Mouse (Mus musculus) intestine, embryonic 16.5 days (tissue): ENCODE data around the gene Ak4. TPM values are rescaled to one million over a fixed set of nuclear protein-coding genes. Genes with fewer than 3 reads are reported as not detected.

Experiments used
- ATAC-seq: fragments of 200-750 bp; cut with Nextera tagmentation; 2 replicates; pipeline ENCODE4 v1.8.0; 2017; ENCODE audit warnings: moderate TSS enrichment, moderate library complexity
- H3K27ac ChIP-seq: fragments of 300-500 bp; sonication (generic); 2 replicates; pipeline ENCODE4 v1.5.1; 2014; ENCODE audit warnings: mild to moderate bottlenecking, low read length
- H3K27me3 ChIP-seq: fragments of 300-500 bp; sonication (generic); replicated peaks from 2 replicates; pipeline ENCODE4 v1.6.1; 2014; ENCODE audit warnings: low read length, control low read depth, mixed read lengths; ENCODE audit not compliant: control insufficient read depth, insufficient read depth
- H3K36me3 ChIP-seq: fragments of 300-500 bp; sonication (generic); 2 replicates; pipeline ENCODE4 v1.6.1; 2014; ENCODE audit warnings: low read length, control low read depth; ENCODE audit not compliant: control insufficient read depth, insufficient read depth
- H3K4me1 ChIP-seq: fragments of 300-500 bp; sonication (generic); 2 replicates; pipeline ENCODE4 v1.6.1; 2014; ENCODE audit warnings: low read length, control low read depth, mixed read lengths; ENCODE audit not compliant: control insufficient read depth, insufficient read depth
- H3K4me2 ChIP-seq: fragments of 300-500 bp; sonication (generic); 2 replicates; pipeline ENCODE4 v1.6.1; 2014; ENCODE audit warnings: low read depth, low read length, control low read depth
- H3K4me3 ChIP-seq: fragments of 300-500 bp; sonication (generic); 2 replicates; pipeline ENCODE4 v1.5.1; 2014; ENCODE audit warnings: mild to moderate bottlenecking, low read length
- H3K9ac ChIP-seq: fragments of 300-500 bp; sonication (generic); 2 replicates; pipeline ENCODE4 v1.6.1; 2014; ENCODE audit warnings: low read depth, low read length
- H3K9me3 ChIP-seq: fragments of 300-500 bp; sonication (generic); 2 replicates; pipeline ENCODE4 v1.6.1; 2016; ENCODE audit warnings: low read length, control low read depth; ENCODE audit not compliant: control insufficient read depth
- WGBS: fragments of 180-500 bp; shearing (Covaris S2); extraction: QIAGEN DNeasy Blood & Tissue Kit; methylation state at CpG from one replicate; pipeline ENCODE4 v1.1.7; 2014; 5-methylcytosine and 5-hydroxymethylcytosine counted together
- polyA plus RNA-seq: library from polyadenylated mRNA; unstranded; fragments of >200 nt; fragmentation: Nextera tagmentation; extraction: Ambion mirVana; gene quantifications from 2 replicates; pipeline ENCODE4 v1.2.1, GENCODE M21; 2015

Gene Ak4
- polyA plus RNA-seq, 1 experiment from 2014 or later, result 19.9 TPM

DNA sequence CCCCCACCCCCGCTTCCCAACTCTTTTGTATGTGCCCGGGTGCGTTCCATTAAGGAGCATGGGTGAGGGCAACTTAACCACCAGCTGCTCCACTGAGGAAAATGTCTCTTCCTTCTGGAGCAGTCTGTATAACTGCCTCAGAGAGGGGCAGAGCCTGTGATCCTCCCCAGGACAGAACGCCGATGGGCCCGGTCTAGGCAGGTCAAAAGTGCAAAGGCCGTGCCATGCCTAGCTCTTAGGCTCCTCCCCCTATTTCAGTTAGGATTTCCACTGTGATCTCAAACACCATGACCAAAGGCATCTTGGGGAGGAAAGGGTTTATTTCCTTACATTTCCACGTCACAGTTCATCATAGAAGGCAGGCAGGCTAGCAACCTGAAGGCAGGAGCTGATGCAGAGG, 29.6 kb downstream of the Ak4 start:
- no peaks in the 10 kb centered on the region for H3K9me3 ChIP-seq
- no peak overlapping the region for H3K4me2 ChIP-seq
- no peaks in the 10 kb centered on the region for H3K36me3 ChIP-seq
- H3K4me1 ChIP-seq, result no peaks in the 10 kb centered on the region
- ATAC-seq, result no peak
- WGBS, result 78% methylated on average over 8 of the region's 8 CpGs
- H3K9ac ChIP-seq, result no peak overlapping the region
- no peak overlapping the region for H3K27ac ChIP-seq
- H3K27me3 ChIP-seq, result no peaks in the 10 kb centered on the region
- H3K4me3 ChIP-seq, result no peak overlapping the region

DNA sequence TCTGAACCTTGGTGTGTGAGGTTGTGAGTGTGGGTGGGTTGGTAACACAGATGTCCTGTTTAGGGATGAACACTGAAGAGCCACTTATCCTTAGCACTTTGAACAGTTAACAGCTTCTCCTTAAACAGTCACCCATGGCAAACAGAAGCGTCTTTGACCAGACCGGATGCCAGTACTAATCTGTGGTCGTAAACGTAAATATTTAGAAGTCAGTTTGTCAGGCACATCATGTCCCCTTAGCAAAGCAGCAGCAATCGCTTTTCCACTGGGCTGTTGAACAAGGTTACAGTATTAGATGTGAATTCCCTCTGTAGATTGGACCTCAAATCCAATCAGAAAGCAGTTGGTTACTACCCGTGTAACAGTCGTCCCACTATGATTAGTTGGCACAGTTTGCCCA, 30.3 kb downstream of the Ak4 start:
- Histone ChIP-seq H3K9ac (no peak overlapping the region), H3K9me3 (no peaks in the 10 kb centered on the region), H3K27me3 (no peaks in the 10 kb centered on the region), H3K36me3 (no peaks in the 10 kb centered on the region), H3K4me1 (no peaks in the 10 kb centered on the region), H3K27ac (no peak overlapping the region), H3K4me3 (no peak overlapping the region), H3K4me2 (no peak overlapping the region)
- no peak for ATAC-seq
- 50% methylated on average over 7 of the region's 7 CpGs for WGBS

- no peak for ATAC-seq
- no peak overlapping the region for H3K27ac ChIP-seq
- H3K36me3 ChIP-seq, result no peaks in the 10 kb centered on the region
- no peak overlapping the region for H3K4me3 ChIP-seq
- WGBS, result 72% methylated on average over 20 of the region's 20 CpGs
- no peak overlapping the region for H3K4me2 ChIP-seq
- no peaks in the 10 kb centered on the region for H3K27me3 ChIP-seq
- no peaks in the 10 kb centered on the region for H3K4me1 ChIP-seq
- H3K9me3 ChIP-seq, result no peaks in the 10 kb centered on the region
- no peak overlapping the region for H3K9ac ChIP-seq
These were observed 31.2 kb downstream of the Ak4 start for GRCm38 (mm10) chr4:101450150-101450780.

DNA sequence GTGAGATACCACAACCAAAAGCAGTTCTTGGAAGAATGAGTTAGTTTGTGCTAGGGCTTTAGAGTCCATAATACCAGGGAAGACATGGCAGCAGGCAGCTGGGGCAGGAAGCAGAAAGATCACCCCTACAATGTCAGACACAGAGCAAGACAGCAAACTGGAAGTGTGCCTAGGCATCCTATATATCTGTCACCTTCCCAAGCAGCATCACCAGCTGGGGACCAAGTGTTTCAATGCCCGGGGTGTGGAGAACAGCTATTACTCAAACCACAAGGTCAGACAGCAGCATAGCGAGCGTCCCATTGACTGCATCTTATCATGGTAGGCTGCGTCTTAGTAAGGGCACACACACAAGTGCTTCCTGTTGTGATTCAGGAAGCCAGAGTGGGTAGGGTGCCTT, 32.0 kb downstream of the Ak4 start:
- Histone ChIP-seq H3K27me3 (no peaks in the 10 kb centered on the region), H3K36me3 (no peaks in the 10 kb centered on the region), H3K9ac (no peak overlapping the region), H3K9me3 (no peaks in the 10 kb centered on the region), H3K4me1 (no peaks in the 10 kb centered on the region), H3K27ac (no peak overlapping the region), H3K4me3 (no peak overlapping the region), H3K4me2 (no peak overlapping the region)
- ATAC-seq, result no peak
- WGBS, result 87% methylated on average over 4 of the region's 4 CpGs

GRCm38 (mm10) chr4:101452829-101453228, 33.8 kb downstream of the Ak4 start:
- H3K4me3 ChIP-seq, result no peak overlapping the region
- H3K36me3 ChIP-seq, result no peaks in the 10 kb centered on the region
- no peak for ATAC-seq
- H3K27ac ChIP-seq, result no peak overlapping the region
- no peaks in the 10 kb centered on the region for H3K27me3 ChIP-seq
- H3K4me1 ChIP-seq, result no peaks in the 10 kb centered on the region
- H3K9me3 ChIP-seq, result no peaks in the 10 kb centered on the region
- no peak overlapping the region for H3K4me2 ChIP-seq
- WGBS, result 85% methylated on average over 9 of the region's 9 CpGs
- H3K9ac ChIP-seq, result no peak overlapping the region

DNA sequence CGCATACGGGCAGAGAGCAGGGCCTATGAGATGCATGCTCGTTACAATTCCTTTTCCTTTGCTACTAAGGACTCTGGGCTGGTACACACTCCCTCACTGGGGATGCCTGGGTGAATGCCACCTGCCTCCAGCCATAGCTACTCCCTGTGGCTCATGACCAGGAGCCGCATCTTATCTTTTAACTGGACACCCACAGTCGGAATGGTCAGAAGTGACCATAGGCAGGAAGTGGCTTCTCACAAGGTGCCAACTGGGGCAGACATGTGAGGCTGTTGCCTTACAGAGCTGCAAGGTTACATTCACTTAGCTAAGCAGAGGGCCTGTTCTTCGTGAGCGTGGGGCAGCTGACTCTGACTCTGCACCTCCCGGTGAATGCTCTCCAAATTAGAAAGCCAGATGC, 38.1 kb downstream of the Ak4 start:
- ATAC-seq, result no peak
- Histone ChIP-seq H3K9ac (no peak overlapping the region), H3K36me3 (no peaks in the 10 kb centered on the region), H3K4me1 (no peaks in the 10 kb centered on the region), H3K4me2 (no peak overlapping the region), H3K9me3 (no peaks in the 10 kb centered on the region), H3K27me3 (no peaks in the 10 kb centered on the region), H3K4me3 (no peak overlapping the region), H3K27ac (no peak overlapping the region)
- WGBS, result 93% methylated on average over 8 of the region's 8 CpGs

DNA sequence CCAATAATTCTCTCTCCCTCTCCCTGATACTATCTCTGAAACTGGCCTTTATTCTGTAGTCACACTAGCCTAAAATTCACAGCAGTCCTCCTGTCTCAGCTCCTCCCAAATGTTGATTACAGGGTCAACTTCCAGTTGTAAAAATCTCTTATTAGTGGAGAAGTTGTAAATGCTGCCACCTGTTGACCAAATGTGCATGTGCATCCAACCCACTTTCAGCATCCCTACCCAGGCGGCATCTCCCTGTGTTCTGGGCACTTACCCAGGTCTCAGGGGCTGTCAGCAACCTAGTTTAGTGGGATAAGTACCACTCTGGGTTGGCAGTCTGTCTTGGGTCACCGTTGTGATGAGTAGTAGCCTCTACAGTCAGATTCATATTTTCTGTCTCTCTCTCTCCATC, 39.3 kb downstream of the Ak4 start:
- H3K27me3 ChIP-seq, result no peaks in the 10 kb centered on the region
- WGBS, result 45% methylated on average over 2 of the region's 2 CpGs
- no peak overlapping the region for H3K27ac ChIP-seq
- H3K9ac ChIP-seq, result no peak overlapping the region
- ATAC-seq, result no peak
- H3K4me3 ChIP-seq, result no peak overlapping the region
- no peaks in the 10 kb centered on the region for H3K36me3 ChIP-seq
- no peaks in the 10 kb centered on the region for H3K4me1 ChIP-seq
- H3K9me3 ChIP-seq, result no peaks in the 10 kb centered on the region
- no peak overlapping the region for H3K4me2 ChIP-seq

GRCm38 (mm10) chr4:101459358-101459757, 40.3 kb downstream of the Ak4 start:
- no peak overlapping the region for H3K27ac ChIP-seq
- no peaks in the 10 kb centered on the region for H3K36me3 ChIP-seq
- H3K4me3 ChIP-seq, result no peak overlapping the region
- no peak overlapping the region for H3K9ac ChIP-seq
- no peak for ATAC-seq
- H3K4me1 ChIP-seq, result no peaks in the 10 kb centered on the region
- WGBS, result 90% methylated on average over 4 of the region's 4 CpGs
- no peaks in the 10 kb centered on the region for H3K27me3 ChIP-seq
- no peak overlapping the region for H3K4me2 ChIP-seq
- H3K9me3 ChIP-seq, result no peaks in the 10 kb centered on the region

GRCm38 (mm10) chr4:101460114-101460513, 41.0 kb downstream of the Ak4 start:
- no peak overlapping the region for H3K4me3 ChIP-seq
- no peak overlapping the region for H3K9ac ChIP-seq
- no peaks in the 10 kb centered on the region for H3K4me1 ChIP-seq
- H3K4me2 ChIP-seq, result no peak overlapping the region
- no peaks in the 10 kb centered on the region for H3K36me3 ChIP-seq
- no peak overlapping the region for H3K27ac ChIP-seq
- H3K9me3 ChIP-seq, result no peaks in the 10 kb centered on the region
- no peaks in the 10 kb centered on the region for H3K27me3 ChIP-seq
- no peak for ATAC-seq
- WGBS, result 81% methylated on average over 1 of the region's 1 CpGs

GRCm38 (mm10) chr4:101462065-101462464, 43.0 kb downstream of the Ak4 start:
- H3K4me3 ChIP-seq, result no peak overlapping the region
- no peaks in the 10 kb centered on the region for H3K36me3 ChIP-seq
- WGBS, result 56% methylated on average over 2 of the region's 2 CpGs
- H3K9me3 ChIP-seq, result no peaks in the 10 kb centered on the region
- H3K27me3 ChIP-seq, result no peaks in the 10 kb centered on the region
- ATAC-seq, result no peak
- H3K4me1 ChIP-seq, result no peaks in the 10 kb centered on the region
- H3K27ac ChIP-seq, result no peak overlapping the region
- no peak overlapping the region for H3K9ac ChIP-seq
- H3K4me2 ChIP-seq, result no peak overlapping the region
